Mouse (Mus musculus) liver, adult 2 months (tissue): Measurements from ENCODE around the gene Prr18. TPM values are rescaled to one million over a fixed set of nuclear protein-coding genes. Genes with fewer than 3 reads are reported as not detected.
"Not testable (repeated sequence)": the region's sequence is repeated elsewhere in the genome, so short reads cannot be mapped to it uniquely, and the experiment has no call there.

Experiments used
- DNase-seq: peaks from one replicate; pipeline ENCODE4 v3.0.0-alpha.2; 2011; ENCODE audit warnings: low read depth, low spot score; ENCODE audit errors: extremely low read depth
- H3K27ac ChIP-seq: fragments of 200-500 bp; replicated peaks from 2 replicates; pipeline ENCODE4 v1.5.1; 2012; ENCODE audit warnings: low read depth, mild to moderate bottlenecking, control low read depth, inconsistent platforms, low read length; ENCODE audit not compliant: insufficient read depth
- H3K27me3 ChIP-seq: fragments of 200-500 bp; 2 replicates; pipeline ENCODE4 v1.6.1; 2012; ENCODE audit warnings: mild to moderate bottlenecking, moderate library complexity, low read length, inconsistent platforms; ENCODE audit not compliant: control insufficient read depth, insufficient read depth
- H3K36me3 ChIP-seq: fragments of 200-500 bp; 2 replicates; pipeline ENCODE4 v1.6.1; 2012; ENCODE audit warnings: low read length, inconsistent platforms; ENCODE audit not compliant: control insufficient read depth, insufficient read depth
- H3K4me1 ChIP-seq: fragments of 200-500 bp; 2 replicates; pipeline ENCODE4 v1.6.1; 2011; ENCODE audit warnings: low read length; ENCODE audit not compliant: control insufficient read depth, insufficient read depth
- H3K4me3 ChIP-seq: fragments of 200-500 bp; 2 replicates; pipeline ENCODE4 v1.5.1; 2011; ENCODE audit warnings: low read depth, mild to moderate bottlenecking, control low read depth, low read length, moderate library complexity; ENCODE audit not compliant: insufficient read depth
- H3K79me2 ChIP-seq: fragments of 200-500 bp; 2 replicates; pipeline ENCODE4 v1.6.1; 2012; ENCODE audit warnings: inconsistent platforms, mild to moderate bottlenecking, low read length, moderate library complexity; ENCODE audit not compliant: control insufficient read depth, insufficient read depth
- H3K9ac ChIP-seq: fragments of 200-500 bp; 2 replicates; pipeline ENCODE4 v1.6.1; 2012; ENCODE audit warnings: low read depth, mild to moderate bottlenecking, control low read depth, inconsistent platforms, low read length
- CTCF ChIP-seq: fragments of 200-500 bp; IDR thresholded peaks from 2 replicates; pipeline ENCODE4 v1.5.1; 2011; ENCODE audit warnings: low read depth, low read length, control low read depth
- POLR2A ChIP-seq: fragments of 200-500 bp; IDR thresholded peaks from 2 replicates; pipeline ENCODE4 v1.6.1; 2011; ENCODE audit warnings: low read length, control low read depth; ENCODE audit not compliant: insufficient read depth; ENCODE audit errors: extremely low read depth
- WGBS: fragments of 180-500 bp; shearing (Covaris S2); methylation state at CpG from one replicate; pipeline ENCODE4 v1.1.7; 2018; 5-methylcytosine and 5-hydroxymethylcytosine counted together
- polyA plus RNA-seq: library from polyadenylated mRNA; depleted of rRNA; stranded (reverse); fragments of >200 nt; gene quantifications from 2 replicates; pipeline ENCODE4 v1.2.3, GENCODE M21; 2012
- total RNA-seq: library from RNA; depleted of rRNA; stranded (reverse); fragments of >200 nt; gene quantifications from 2 replicates; pipeline ENCODE4 v1.2.3, GENCODE M21; 2014

Prr18 gene
- total and polyA plus RNA-seq, 2 experiments, result 0.09 to 0.17 TPM

DNA sequence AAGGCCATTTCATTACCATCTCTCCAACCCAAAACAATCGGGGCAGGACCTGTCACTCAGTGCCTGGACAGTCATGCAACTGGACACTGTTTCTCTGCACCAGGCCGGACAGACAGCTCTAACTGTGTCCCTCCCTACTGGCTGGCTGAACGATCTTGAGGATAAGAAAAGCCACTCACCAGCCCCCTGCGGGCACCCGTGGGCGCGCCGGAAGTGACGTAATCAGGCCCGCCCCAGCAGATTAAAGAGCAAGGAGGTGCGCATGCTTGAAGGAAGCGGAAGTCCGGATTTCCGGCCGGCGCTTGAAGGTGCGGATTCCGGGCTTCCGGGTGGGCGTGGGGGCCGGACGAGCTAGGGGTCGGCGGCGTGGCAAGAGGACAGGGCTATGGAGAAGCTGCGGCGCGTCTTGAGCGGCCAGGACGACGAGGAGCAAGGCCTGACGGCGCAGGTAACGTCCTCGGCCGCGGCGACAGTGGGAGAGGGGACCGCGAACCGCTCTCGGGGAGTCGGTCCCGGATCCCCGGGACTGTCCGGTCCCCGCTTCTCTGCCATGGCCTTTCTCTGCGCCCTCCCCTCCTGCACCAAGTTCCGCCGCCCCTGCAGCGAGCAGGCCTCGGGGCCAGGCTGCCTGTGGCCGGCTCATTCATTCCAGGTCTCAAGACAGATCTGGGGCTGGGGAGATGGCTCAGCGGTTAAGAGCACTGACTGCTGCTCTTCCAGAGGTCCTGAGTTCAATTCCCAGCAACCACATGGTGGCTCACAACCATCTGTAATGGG, 26.2 kb upstream of the Prr18 start, which contains the start of gene Sft2d1:
Gene Sft2d1 (plus strand): TSS at position 265 of the 777 bp plus-strand sequence.
- TF ChIP-seq POLR2A (0 out of 2 replicates have a peak, but pooled peaks have one; percentile 10), CTCF (no peak)
- peak within 1 kb of the TSS; percentile 97 for H3K9ac ChIP-seq
- peak within 1 kb of the TSS; percentile 92 for H3K27ac ChIP-seq
- WGBS, result under 1% methylated on average over 54 of the region's 54 CpGs
- H3K4me1 ChIP-seq, result peaks cover 22% of the 10 kb centered on the region
- H3K4me3 ChIP-seq, result peak within 1 kb of the TSS; percentile 98
- H3K27me3 ChIP-seq, result no peaks in the 10 kb centered on the region
- DNase-seq, result peak; percentile 83
- no peaks in the 10 kb centered on the region for H3K36me3 ChIP-seq
- H3K79me2 ChIP-seq, result peaks cover 32% of the 10 kb centered on the region

DNA sequence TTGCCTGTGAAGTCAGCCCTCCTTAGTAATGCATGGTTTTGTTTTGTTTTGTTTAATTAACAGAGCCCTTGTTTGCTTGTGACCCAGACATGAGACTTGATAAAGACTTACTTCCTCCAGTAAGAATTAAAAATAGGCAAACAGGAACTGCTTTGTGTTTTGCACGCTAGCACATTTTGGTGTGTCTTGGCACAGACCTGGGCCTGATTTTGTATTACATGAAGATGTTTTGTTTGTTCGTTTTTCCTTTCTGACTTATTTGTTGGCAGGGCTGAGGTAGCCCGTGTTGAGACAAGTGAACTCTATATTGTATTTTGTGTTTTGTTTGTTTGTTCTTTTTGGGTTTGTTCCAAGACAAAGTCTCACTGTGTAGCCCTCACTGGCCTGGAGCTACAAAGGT, 25.5 kb upstream of the Prr18 start:
- Histone ChIP-seq H3K4me3 (peak overlapping the region; percentile 98), H3K36me3 (no peaks in the 10 kb centered on the region), H3K9ac (no peak overlapping the region; the same call in 1 of the 2 replicates), H3K27me3 (no peaks in the 10 kb centered on the region), H3K4me1 (peaks cover 22% of the 10 kb centered on the region), H3K27ac (peak overlapping the region; percentile 92), H3K79me2 (peaks cover 38% of the 10 kb centered on the region)
- TF ChIP-seq CTCF, result no peak
- TF ChIP-seq POLR2A, result no peak
- peak; percentile 91 for DNase-seq
- under 1% methylated on average over 3 of the region's 3 CpGs for whole genome bisulfite sequencing

DNA sequence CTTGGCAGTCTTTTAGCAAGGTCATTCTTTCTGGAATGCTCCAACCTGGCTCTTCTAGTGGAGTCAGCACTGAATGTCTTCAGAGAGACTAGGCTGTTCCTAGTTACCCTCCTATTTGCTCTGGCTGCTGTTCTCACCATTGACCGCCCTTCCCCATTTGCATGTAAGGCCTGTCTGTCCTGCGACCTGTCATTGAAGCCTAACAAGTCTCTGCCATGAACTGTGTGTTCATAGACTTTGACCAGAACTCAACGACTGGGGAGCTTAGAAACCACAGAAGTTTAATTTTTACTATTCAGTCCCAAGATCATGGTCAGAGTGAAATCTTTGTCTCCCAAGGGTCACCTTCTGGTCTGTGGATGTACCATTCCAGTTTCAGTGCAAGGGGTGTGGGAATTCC, 23.3 kb upstream of the Prr18 start:
- Histone ChIP-seq H3K9ac (0 out of 2 replicates have a peak overlapping the region, but pooled peaks have one; percentile 4), H3K27ac (peak overlapping the region; percentile 95), H3K4me1 (peaks cover 29% of the 10 kb centered on the region), H3K27me3 (no peaks in the 10 kb centered on the region), H3K36me3 (no peaks in the 10 kb centered on the region), H3K79me2 (peaks cover 48% of the 10 kb centered on the region), H3K4me3 (no peak overlapping the region)
- peak; percentile 96 for DNase-seq
- TF ChIP-seq POLR2A, result no peak
- no peak for TF ChIP-seq CTCF
- WGBS, result 36% methylated on average over 3 of the region's 3 CpGs

DNA sequence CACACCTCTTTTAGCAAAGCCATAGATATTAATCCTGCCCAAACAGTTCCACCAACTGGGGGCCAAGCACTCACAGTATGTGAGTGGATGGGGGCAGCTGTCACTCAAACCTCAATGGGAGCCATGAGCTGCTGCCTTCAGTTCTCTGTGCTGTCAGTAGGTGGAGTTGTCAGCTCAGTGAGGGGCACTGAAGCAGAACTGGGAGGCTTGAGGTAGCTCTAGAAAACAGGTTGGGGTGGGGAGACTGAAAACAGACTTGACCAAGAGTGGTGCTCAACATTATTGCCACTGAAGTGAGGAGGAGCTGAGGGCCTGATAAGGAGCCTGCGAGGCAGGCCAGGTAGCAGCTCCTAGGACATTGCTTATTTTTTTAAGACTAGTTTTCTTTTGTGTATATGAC, 21.0 kb upstream of the Prr18 start:
- Histone ChIP-seq H3K9ac (no peak overlapping the region), H3K27me3 (no peaks in the 10 kb centered on the region), H3K79me2 (peaks cover 62% of the 10 kb centered on the region), H3K36me3 (no peaks in the 10 kb centered on the region), H3K4me3 (no peak overlapping the region), H3K27ac (no peak overlapping the region), H3K4me1 (peaks cover 31% of the 10 kb centered on the region)
- WGBS, result 92% methylated on average over 1 of the region's 1 CpGs
- no peak for DNase-seq
- TF ChIP-seq POLR2A (no peak), CTCF (peak; percentile 43)

DNA sequence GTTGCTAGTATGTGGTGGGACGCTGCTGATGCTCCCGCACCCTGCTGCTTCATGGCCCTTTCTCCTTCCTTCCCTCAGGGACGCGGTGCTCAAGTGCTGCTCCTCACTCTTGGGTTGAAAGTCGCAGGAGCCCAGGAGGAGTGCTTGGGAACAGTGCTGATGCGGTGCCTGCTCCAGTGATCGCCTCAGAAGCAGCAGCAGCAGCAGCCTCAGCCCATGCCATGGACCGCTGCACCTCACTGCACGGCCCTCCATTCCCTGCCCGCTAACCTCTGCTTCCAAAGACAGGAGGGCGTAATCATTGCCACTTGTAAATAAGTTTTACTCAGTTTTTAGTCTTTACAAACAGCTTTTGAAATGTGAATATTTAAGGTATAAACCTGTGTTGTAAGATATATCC, 10.4 kb upstream of the Prr18 start:
- DNase-seq, H3K4me1 ChIP-seq: not testable (repeated sequence)
- 97% methylated on average over 11 of the region's 11 CpGs for WGBS

More for the DNA sequence above, 10.4 kb upstream of the Prr18 start:
- not testable (repeated sequence) for H3K79me2 ChIP-seq, H3K36me3 ChIP-seq, H3K9ac ChIP-seq, H3K4me3 ChIP-seq, H3K27me3 ChIP-seq, H3K27ac ChIP-seq
